8 mouse cellular contexts compared by ENCODE assay signal in the genomic region with DNA sequence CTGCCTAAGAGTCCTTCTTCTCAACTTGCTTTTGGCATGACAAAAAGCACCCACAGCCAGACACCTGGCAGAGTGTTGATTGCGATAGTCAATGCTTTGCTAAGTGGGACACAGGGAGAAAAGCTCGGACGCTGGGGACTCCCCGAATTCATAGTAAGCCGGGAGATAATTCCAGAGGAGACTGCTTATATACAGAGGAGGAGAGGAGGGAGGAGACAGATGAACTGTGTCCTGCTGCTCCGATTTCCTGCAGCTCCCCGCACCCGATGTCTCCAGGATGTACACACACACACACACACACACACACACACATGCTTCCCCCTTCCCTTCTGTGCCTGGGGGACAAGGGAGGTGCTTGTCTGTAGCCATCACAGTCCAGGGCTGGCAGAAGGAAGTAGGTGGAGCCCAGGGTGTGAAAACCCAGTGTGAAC. TPM values are rescaled to one million over a fixed set of nuclear protein-coding genes. Genes with fewer than 3 reads are reported as not detected.
DNase-seq lines count a peak whose midpoint lies in the region; ATAC-seq and TF ChIP-seq lines count a peak whose summit lies in the region.

No protein-coding gene starts in this region.

- TF ChIP-seq CTCF in testis, adult 2 months (IDR thresholded peaks at IDR 0.05; ENCODE audit: control insufficient read depth, insufficient read depth, insufficient replicate concordance, low read depth, low read length): no peak
- TF ChIP-seq CTCF in heart, adult 2 months (IDR thresholded peaks at IDR 0.05): no peak
- no peak for TF ChIP-seq CTCF in intestine, postnatal 0 days (IDR thresholded peaks at IDR 0.05; ENCODE audit: low read depth)

- ATAC-seq in intestine, postnatal 0 days: no peak
- ATAC-seq in stomach, embryonic 15.5 days (ENCODE audit: insufficient read depth, low FRiP score, low read depth): no peak

- DNase-seq in testis, postnatal 14 days (ENCODE audit: low spot score): no peak
- peak; percentile 73 to 79 for DNase-seq in heart, adult 2 months
- peak; percentile 89 for DNase-seq in lung, postnatal 10 days
- no peak for DNase-seq in spleen, postnatal 14 days (ENCODE audit: low spot score in 2 of 2)
- no peak for DNase-seq in urinary bladder, postnatal 10 days (ENCODE audit: low spot score)

- intact Hi-C loops in heart, adult 2 months (cut with DNase I): no loop called here

- peaks cover 4% of the 10 kb centered on the region; the same call in 1 of the 2 replicates for H3K79me2 ChIP-seq in heart, adult 2 months (replicated peaks; ENCODE audit: control insufficient read depth, insufficient read depth, low read length)

- no peak overlapping the region for H3K4me3 ChIP-seq in testis, adult 2 months (ENCODE audit: control insufficient read depth, low read depth, low read length)
- peak overlapping the region; percentile 26; the same call in 1 of the 2 replicates for H3K4me3 ChIP-seq in heart, adult 2 months
- no peak overlapping the region for H3K4me3 ChIP-seq in intestine, postnatal 0 days (ENCODE audit: low read depth, low read length)
- H3K4me3 ChIP-seq in stomach, embryonic 15.5 days (replicated peaks): no peak overlapping the region

- no peak overlapping the region for H3K4me2 ChIP-seq in intestine, postnatal 0 days (replicated peaks; ENCODE audit: low read depth)
- 0 out of 2 replicates have a peak overlapping the region, but pooled peaks have one; percentile 27 for H3K4me2 ChIP-seq in stomach, embryonic 15.5 days

- no peaks in the 10 kb centered on the region for H3K27me3 ChIP-seq in testis, adult 2 months (ENCODE audit: control insufficient read depth, insufficient read depth, low read length)
- no peaks in the 10 kb centered on the region for H3K27me3 ChIP-seq in heart, adult 2 months (ENCODE audit: control insufficient read depth, insufficient read depth, low read length)
- no peaks in the 10 kb centered on the region for H3K27me3 ChIP-seq in intestine, postnatal 0 days (replicated peaks; ENCODE audit: control insufficient read depth, insufficient read depth, low read length)
- H3K27me3 ChIP-seq in stomach, embryonic 15.5 days (replicated peaks): no peaks in the 10 kb centered on the region

- H3K4me1 ChIP-seq in testis, adult 2 months (ENCODE audit: control insufficient read depth, insufficient read depth, low read length): peaks cover 6% of the 10 kb centered on the region
- peaks cover 68% of the 10 kb centered on the region for H3K4me1 ChIP-seq in heart, adult 2 months (ENCODE audit: control insufficient read depth, insufficient read depth, low read length)
- no peaks in the 10 kb centered on the region for H3K4me1 ChIP-seq in intestine, postnatal 0 days (replicated peaks; ENCODE audit: control insufficient read depth, insufficient read depth, low read length)
- peaks cover 58% of the 10 kb centered on the region for H3K4me1 ChIP-seq in stomach, embryonic 15.5 days

- peak overlapping the region; percentile 29; the same call in 1 of the 2 replicates for H3K27ac ChIP-seq in testis, adult 2 months (ENCODE audit: control insufficient read depth, insufficient read depth, low read depth, low read length)
- peak overlapping the region; percentile 99 for H3K27ac ChIP-seq in heart, adult 2 months
- H3K27ac ChIP-seq in intestine, postnatal 0 days (ENCODE audit: low read depth, low read length): 0 out of 2 replicates have a peak overlapping the region, but pooled peaks have one; percentile 41
- peak overlapping the region; percentile 55 for H3K27ac ChIP-seq in stomach, embryonic 15.5 days

- H3K9me3 ChIP-seq in intestine, postnatal 0 days (ENCODE audit: control insufficient read depth): no peaks in the 10 kb centered on the region
- H3K9me3 ChIP-seq in stomach, embryonic 15.5 days: no peaks in the 10 kb centered on the region

- TF ChIP-seq POLR2A in testis, adult 2 months (IDR thresholded peaks at IDR 0.05; ENCODE audit: control insufficient read depth, low read depth, low read length): no peak
- peak; percentile 68; the same call in 1 of the 2 replicates for TF ChIP-seq POLR2A in heart, adult 2 months (IDR thresholded peaks at IDR 0.05; ENCODE audit: insufficient read depth, low read depth, low read length)

- peak overlapping the region; percentile 62 for H3K9ac ChIP-seq in heart, adult 2 months (ENCODE audit: low read depth, low read length)
- no peak overlapping the region for H3K9ac ChIP-seq in intestine, postnatal 0 days (ENCODE audit: low read depth, low read length)
- no peak overlapping the region for H3K9ac ChIP-seq in stomach, embryonic 15.5 days

- under 1% methylated on average over 8 of the region's 8 CpGs for WGBS in heart, adult 2 months
- 38% methylated on average over 8 of the region's 8 CpGs for WGBS in intestine, postnatal 0 days
- 26% methylated on average over 8 of the region's 8 CpGs for WGBS in stomach, embryonic 15.5 days

- no peaks in the 10 kb centered on the region for H3K36me3 ChIP-seq in testis, adult 2 months (ENCODE audit: control insufficient read depth, insufficient read depth, low read length)
- peaks cover 28% of the 10 kb centered on the region for H3K36me3 ChIP-seq in heart, adult 2 months (ENCODE audit: control insufficient read depth, insufficient read depth, low read length)
- H3K36me3 ChIP-seq in intestine, postnatal 0 days (ENCODE audit: control insufficient read depth, insufficient read depth): no peaks in the 10 kb centered on the region
- H3K36me3 ChIP-seq in stomach, embryonic 15.5 days: no peaks in the 10 kb centered on the region

- TF ChIP-seq EP300 in heart, adult 2 months (IDR thresholded peaks at IDR 0.05; ENCODE audit: insufficient read depth, low read depth, low read length): peak; percentile 100

RNA-seq across cellular contexts. Expression of gene Cuedc1, which starts 17.0 kb away (rescaled TPM):
- 1.9 and 3.9 TPM in 2 replicates for polyA plus RNA-seq in testis, adult 2 months (2012; rRNA removed)
- total RNA-seq in heart, adult 2 months (2021): 10 to 100 TPM; 49.8 to 55.0 TPM
- polyA plus RNA-seq in heart, adult 2 months (2012; rRNA removed): 36.2 and 38.7 TPM in 2 replicates
- 7.1 and 10.1 TPM in 2 replicates for polyA plus RNA-seq in intestine, postnatal 0 days (2015; fragmentation: Nextera tagmentation; extraction: Ambion mirVana)
- 23.8 and 26.7 TPM in 2 replicates for polyA plus RNA-seq in stomach, embryonic 15.5 days (2015; fragmentation: Nextera tagmentation; extraction: Ambion mirVana)

RNA-seq across cellular contexts. Expression of gene Vezf1, which starts 46.8 kb away (rescaled TPM):
- 4.1 and 4.4 TPM in 2 replicates for polyA plus RNA-seq in testis, adult 2 months (2012; rRNA removed)
- 10 to 100 TPM; 37.9 to 49.8 TPM for total RNA-seq in heart, adult 2 months (2021)
- polyA plus RNA-seq in heart, adult 2 months (2012; rRNA removed): 22.6 and 34.5 TPM in 2 replicates
- polyA plus RNA-seq in intestine, postnatal 0 days (2015; fragmentation: Nextera tagmentation; extraction: Ambion mirVana): 16.8 and 18.7 TPM in 2 replicates
- 34.0 and 35.1 TPM in 2 replicates for polyA plus RNA-seq in stomach, embryonic 15.5 days (2015; fragmentation: Nextera tagmentation; extraction: Ambion mirVana)

Comparison
In these comparisons a context has a peak if more than half of its experiments do, and no peak if none do; other contexts are left out.
1. H3K27ac ChIP-seq: peak in every context shown above with its lines; median percentile 99 in heart, adult 2 months; 55 in stomach, embryonic 15.5 days; 41 in intestine, postnatal 0 days; 29 in testis, adult 2 months.
2. DNase-seq: peak in heart, adult 2 months (2 of 2) and lung, postnatal 10 days (single experiment); none in testis, postnatal 14 days (single experiment), spleen, postnatal 14 days (0 of 2) and urinary bladder, postnatal 10 days (single experiment).